Mouse (Mus musculus) heart, adult 9 months (tissue): ENCODE measurements around the gene Srp72.

Source experiments
- DNase-seq, 2 experiments: peaks; one replicate each; pipeline ENCODE4 v3.0.0; 2022; ENCODE audit warnings: low spot score in 2 of 2

The Srp72 gene

GRCm38 (mm10) chr5:76974554-76975285 lies at the start of gene Srp72:
Srp72 (plus strand) TSS chr5:76974683.
- DNase-seq: peak; percentile 77 to 78

GRCm38 (mm10) chr5:76928124-76928832 lies 46.2 kb upstream of the Srp72 start:
- peak; percentile 60 to 76 for DNase-seq

GRCm38 (mm10) chr5:76929180-76929877 lies 45.2 kb upstream of the Srp72 start:
- peak; percentile 28 to 40 for DNase-seq

- DNase-seq: no peak
Measured at GRCm38 (mm10) chr5:76939717-76940116, 34.8 kb upstream of the Srp72 start.

- no peak for DNase-seq
Measured at GRCm38 (mm10) chr5:76941975-76942374, 32.5 kb upstream of the Srp72 start.

GRCm38 (mm10) chr5:76942505-76942904 lies 32.0 kb upstream of the Srp72 start:
- no peak for DNase-seq

- no peak for DNase-seq
Measured at GRCm38 (mm10) chr5:76944965-76945677, 29.4 kb upstream of the Srp72 start.

GRCm38 (mm10) chr5:76945678-76946033 lies 28.8 kb upstream of the Srp72 start:
- no peak for DNase-seq

- DNase-seq: no peak
Measured at GRCm38 (mm10) chr5:76947142-76947541, 27.3 kb upstream of the Srp72 start.

GRCm38 (mm10) chr5:76947758-76948157 lies 26.7 kb upstream of the Srp72 start:
- no peak for DNase-seq

- DNase-seq: no peak
Measured at GRCm38 (mm10) chr5:76950343-76951105, 24.0 kb upstream of the Srp72 start.

- peak; percentile 98 to 99 for DNase-seq
Measured at GRCm38 (mm10) chr5:76951106-76952027, 23.1 kb upstream of the Srp72 start, which contains the start of the genes Paics and Ppat. Paics (plus strand) TSS chr5:76951307. Ppat (minus strand) TSS chr5:76951578.

GRCm38 (mm10) chr5:76952112-76953040 lies 22.1 kb upstream of the Srp72 start:
- DNase-seq: no peak

- DNase-seq: no peak
Measured at GRCm38 (mm10) chr5:76953794-76954193, 20.7 kb upstream of the Srp72 start.

- DNase-seq: no peak
Measured at GRCm38 (mm10) chr5:76954271-76954900, 20.1 kb upstream of the Srp72 start.

- no peak for DNase-seq
Measured at GRCm38 (mm10) chr5:76955474-76955873, 19.0 kb upstream of the Srp72 start.

- DNase-seq: no peak
Measured at GRCm38 (mm10) chr5:76957954-76958353, 16.5 kb upstream of the Srp72 start.

- no peak for DNase-seq
Measured at GRCm38 (mm10) chr5:76959587-76959986, 14.9 kb upstream of the Srp72 start.
